Mouse (Mus musculus): ENCODE measurements at regions not wholly inside any gene's neighbourhood (a gene's known extent, or its start where the extent isn't known, plus 50 kb on each side); places are given as distances from the start of the nearest gene placed in this dataset.

- TF ChIP-seq POLR2A (IDR thresholded peaks at IDR 0.05; ENCODE audit: low read depth, low read length) (no peak), CTCF (IDR thresholded peaks at IDR 0.05; ENCODE audit: borderline replicate concordance, insufficient read depth, low read length) (no peak)
Observed at GRCm38 (mm10) chr17:75892156-75892555, 340.4 kb upstream of the Fam98a start.
